Mouse (Mus musculus) intestine, postnatal 0 days (tissue): ENCODE data around the gene Ptprb. TPM values are rescaled to one million over a fixed set of nuclear protein-coding genes. Genes with fewer than 3 reads are reported as not detected.

Experiments used
- ATAC-seq: fragments of 200-750 bp; cut with Nextera tagmentation; 2 replicates; pipeline ENCODE4 v1.8.0; 2017; ENCODE audit warnings: mild to moderate bottlenecking, moderate TSS enrichment, moderate library complexity
- H3K27ac ChIP-seq: fragments of 300-500 bp; sonication (generic); 2 replicates; pipeline ENCODE4 v1.5.1; 2014; ENCODE audit warnings: mild to moderate bottlenecking, low read depth, low read length, moderate library complexity
- H3K27me3 ChIP-seq: fragments of 300-500 bp; sonication (generic); replicated peaks from 2 replicates; pipeline ENCODE4 v1.6.1; 2014; ENCODE audit warnings: low read length, mixed read lengths; ENCODE audit not compliant: control insufficient read depth, insufficient read depth
- H3K36me3 ChIP-seq: fragments of 300-500 bp; sonication (generic); 2 replicates; pipeline ENCODE4 v1.6.1; 2014; ENCODE audit warnings: mild to moderate bottlenecking, moderate library complexity; ENCODE audit not compliant: control insufficient read depth, insufficient read depth
- H3K4me1 ChIP-seq: fragments of 300-500 bp; sonication (generic); replicated peaks from 2 replicates; pipeline ENCODE4 v1.6.1; 2014; ENCODE audit warnings: antibody characterized with exemption, low read length, mixed read lengths; ENCODE audit not compliant: control insufficient read depth, insufficient read depth
- H3K4me2 ChIP-seq: fragments of 300-500 bp; sonication (generic); replicated peaks from 2 replicates; pipeline ENCODE4 v1.6.1; 2014; ENCODE audit warnings: low read depth, mild to moderate bottlenecking, moderate library complexity
- H3K4me3 ChIP-seq: fragments of 300-500 bp; sonication (generic); 2 replicates; pipeline ENCODE4 v1.5.1; 2014; ENCODE audit warnings: low read depth, low read length
- H3K9ac ChIP-seq: fragments of 300-500 bp; sonication (generic); 2 replicates; pipeline ENCODE4 v1.6.1; 2014; ENCODE audit warnings: mild to moderate bottlenecking, low read depth, low read length
- H3K9me3 ChIP-seq: fragments of 300-500 bp; sonication (generic); 2 replicates; pipeline ENCODE4 v1.6.1; 2016; ENCODE audit warnings: mixed run types; ENCODE audit not compliant: control insufficient read depth
- CTCF ChIP-seq: sonication (generic); IDR thresholded peaks from 2 replicates; pipeline ENCODE4 v1.5.1; 2016; ENCODE audit warnings: low read depth, mild to moderate bottlenecking, control low read depth, antibody characterized with exemption, moderate library complexity
- WGBS: fragments of 180-500 bp; shearing (Covaris S2); extraction: QIAGEN DNeasy Blood & Tissue Kit; methylation state at CpG from one replicate; pipeline ENCODE4 v1.1.7; 2014; 5-methylcytosine and 5-hydroxymethylcytosine counted together
- polyA plus RNA-seq: library from polyadenylated mRNA; unstranded; fragments of >200 nt; fragmentation: Nextera tagmentation; extraction: Ambion mirVana; gene quantifications from 2 replicates; pipeline ENCODE4 v1.2.1, GENCODE M21; 2015

Ptprb gene
- polyA plus RNA-seq, 1 experiment from 2014 or later = 3.2 TPM

DNA sequence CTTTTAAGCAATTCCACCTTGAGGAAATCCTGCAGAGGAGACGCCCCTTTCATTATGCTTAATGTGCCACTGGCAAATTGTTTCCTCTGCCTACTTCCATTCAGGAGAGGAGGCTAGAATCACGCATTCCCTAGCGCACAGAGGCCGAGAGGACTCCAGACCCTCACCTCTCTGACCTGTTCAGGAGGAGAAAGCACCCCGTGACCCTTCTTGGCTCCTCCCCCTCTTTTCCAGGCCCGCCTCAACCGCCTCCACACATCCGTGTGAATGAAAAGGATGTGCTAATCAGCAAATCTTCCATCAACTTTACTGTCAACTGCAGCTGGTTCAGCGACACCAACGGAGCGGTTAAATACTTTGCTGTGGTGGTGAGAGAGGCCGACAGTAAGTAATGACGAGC is 75.2 kb downstream of the Ptprb start:
- Histone ChIP-seq H3K4me2 (no peak overlapping the region), H3K4me3 (no peak overlapping the region), H3K27me3 (no peaks in the 10 kb centered on the region), H3K9ac (no peak overlapping the region), H3K4me1 (no peaks in the 10 kb centered on the region), H3K9me3 (no peaks in the 10 kb centered on the region), H3K27ac (no peak overlapping the region), H3K36me3 (no peaks in the 10 kb centered on the region)
- 40% methylated on average over 13 of the region's 13 CpGs for WGBS
- TF ChIP-seq CTCF = no peak
- no peak for ATAC-seq

- no peaks in the 10 kb centered on the region for H3K4me1 ChIP-seq
- H3K9ac ChIP-seq = no peak overlapping the region
- H3K9me3 ChIP-seq = no peaks in the 10 kb centered on the region
- TF ChIP-seq CTCF = no peak
- no peak for ATAC-seq
- no peaks in the 10 kb centered on the region for H3K36me3 ChIP-seq
- no peak overlapping the region for H3K4me2 ChIP-seq
- no peak overlapping the region for H3K4me3 ChIP-seq
- no peak overlapping the region for H3K27ac ChIP-seq
- 57% methylated on average over 5 of the region's 5 CpGs for WGBS
- H3K27me3 ChIP-seq = no peaks in the 10 kb centered on the region
These were observed 79.0 kb downstream of the Ptprb start for GRCm38 (mm10) chr10:116354372-116354771.

GRCm38 (mm10) chr10:116362181-116362580 is 86.9 kb downstream of the Ptprb start:
- TF ChIP-seq CTCF = no peak
- Histone ChIP-seq H3K36me3 (no peaks in the 10 kb centered on the region), H3K4me2 (no peak overlapping the region), H3K4me1 (no peaks in the 10 kb centered on the region), H3K27ac (no peak overlapping the region), H3K27me3 (no peaks in the 10 kb centered on the region), H3K4me3 (no peak overlapping the region), H3K9me3 (no peaks in the 10 kb centered on the region), H3K9ac (no peak overlapping the region)
- 92% methylated on average over 6 of the region's 6 CpGs for WGBS
- no peak for ATAC-seq

DNA sequence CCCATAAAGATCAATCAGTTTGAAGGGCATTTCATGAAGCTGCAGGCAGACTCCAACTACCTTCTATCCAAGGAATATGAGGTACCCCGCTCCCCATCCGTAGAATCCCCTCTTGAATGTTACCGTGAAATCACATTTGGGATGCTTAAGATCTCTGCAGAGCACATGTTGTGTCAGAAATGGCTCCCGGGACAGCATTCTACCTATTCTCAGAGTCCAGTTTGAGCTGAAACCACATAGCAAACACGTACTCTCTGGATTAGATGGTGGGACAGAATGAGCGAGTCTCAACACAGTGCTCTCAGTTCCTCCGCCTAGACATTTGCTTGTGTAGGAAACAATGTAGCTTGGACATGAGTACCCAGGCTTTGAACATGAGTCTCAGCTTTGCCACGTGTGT is 87.3 kb downstream of the Ptprb start:
- 89% methylated on average over 8 of the region's 8 CpGs for WGBS

DNA sequence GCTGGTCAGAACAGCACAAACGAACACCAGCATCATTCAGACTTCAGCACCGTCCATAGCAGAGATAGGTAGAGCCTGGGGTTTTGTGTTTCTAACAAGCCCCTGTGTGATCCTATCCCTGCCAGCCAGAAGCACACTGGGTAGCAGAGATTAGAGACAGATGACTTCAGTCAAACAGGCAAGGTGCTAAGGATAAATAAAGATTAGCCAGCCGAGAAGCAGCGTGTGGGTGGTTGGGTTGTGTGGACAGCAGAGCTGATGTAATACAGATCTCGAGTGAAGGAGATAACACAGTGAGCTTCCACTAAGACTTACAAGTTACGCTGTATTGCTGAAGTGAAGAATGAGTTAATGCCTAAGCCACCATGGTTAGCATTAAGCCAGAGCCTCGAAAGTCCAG is 89.4 kb downstream of the Ptprb start:
- Histone ChIP-seq H3K9me3 (no peaks in the 10 kb centered on the region), H3K9ac (no peak overlapping the region), H3K36me3 (no peaks in the 10 kb centered on the region), H3K4me3 (no peak overlapping the region), H3K4me1 (no peaks in the 10 kb centered on the region), H3K4me2 (no peak overlapping the region), H3K27ac (no peak overlapping the region), H3K27me3 (no peaks in the 10 kb centered on the region)
- 17% methylated on average over 7 of the region's 7 CpGs for WGBS
- no peak for ATAC-seq
- TF ChIP-seq CTCF = no peak

More for the DNA sequence above, 87.3 kb downstream of the Ptprb start:
- H3K4me3 ChIP-seq = no peak overlapping the region
- no peaks in the 10 kb centered on the region for H3K4me1 ChIP-seq
- TF ChIP-seq CTCF = no peak
- no peak for ATAC-seq
- H3K9me3 ChIP-seq = no peaks in the 10 kb centered on the region
- H3K36me3 ChIP-seq = no peaks in the 10 kb centered on the region
- no peaks in the 10 kb centered on the region for H3K27me3 ChIP-seq
- no peak overlapping the region for H3K9ac ChIP-seq
- H3K4me2 ChIP-seq = no peak overlapping the region
- H3K27ac ChIP-seq = no peak overlapping the region

- WGBS = 69% methylated on average over 6 of the region's 6 CpGs
- no peak for ATAC-seq
- Histone ChIP-seq H3K9me3 (no peaks in the 10 kb centered on the region), H3K9ac (no peak overlapping the region), H3K27ac (no peak overlapping the region), H3K4me1 (no peaks in the 10 kb centered on the region), H3K4me3 (no peak overlapping the region), H3K36me3 (no peaks in the 10 kb centered on the region), H3K27me3 (no peaks in the 10 kb centered on the region), H3K4me2 (no peak overlapping the region)
- no peak for TF ChIP-seq CTCF
These were observed 95.8 kb downstream of the Ptprb start for GRCm38 (mm10) chr10:116370991-116371725.
